Mouse (Mus musculus): ENCODE results near the gene Eya2.

Eya2 gene

GRCm38 (mm10) chr2:165653001-165653921 is 58.4 kb downstream of the Eya2 start:
- no peak for DNase-seq

DNA sequence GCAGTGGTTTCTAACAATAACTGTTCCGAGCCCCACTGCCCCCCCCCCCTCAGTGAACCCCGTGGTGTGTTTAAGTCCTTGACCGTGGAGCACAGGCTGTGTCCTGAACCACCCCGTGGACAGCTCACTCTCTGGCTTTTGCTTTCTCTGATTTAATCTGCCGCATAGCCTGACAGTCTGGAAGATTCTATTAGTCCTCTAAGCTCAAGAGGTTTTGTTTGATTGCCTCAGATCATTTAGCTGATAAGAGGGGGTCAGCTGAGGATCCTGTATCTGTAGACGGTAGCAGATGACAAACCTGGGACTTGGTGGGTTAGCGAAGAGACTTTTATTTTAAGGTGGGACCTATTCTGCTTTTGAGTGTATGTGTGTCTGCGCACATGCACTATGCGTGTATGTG is 59.3 kb downstream of the Eya2 start:
- no peak for DNase-seq

- DNase-seq: no peak
Observed at GRCm38 (mm10) chr2:165654696-165655491, 60.1 kb downstream of the Eya2 start.

DNA sequence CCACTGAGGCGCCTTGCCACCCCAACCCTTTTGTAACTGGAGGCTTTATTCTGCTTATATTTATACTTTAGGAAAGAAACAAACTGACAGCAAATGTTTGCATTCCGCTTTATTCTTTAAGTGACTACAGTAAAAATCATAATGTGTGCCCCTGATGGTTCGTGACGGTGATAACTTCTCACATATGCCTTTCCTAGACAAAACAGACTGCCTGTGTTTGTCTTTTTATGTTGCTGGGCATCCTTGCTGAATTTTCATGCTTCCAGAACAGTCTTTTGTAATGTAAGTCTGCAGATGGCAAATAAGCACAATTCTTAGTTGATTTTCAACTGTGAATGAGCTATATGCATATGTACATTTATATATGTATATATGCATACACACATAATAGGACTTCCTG is 61.7 kb downstream of the Eya2 start:
- no peak for DNase-seq

DNA sequence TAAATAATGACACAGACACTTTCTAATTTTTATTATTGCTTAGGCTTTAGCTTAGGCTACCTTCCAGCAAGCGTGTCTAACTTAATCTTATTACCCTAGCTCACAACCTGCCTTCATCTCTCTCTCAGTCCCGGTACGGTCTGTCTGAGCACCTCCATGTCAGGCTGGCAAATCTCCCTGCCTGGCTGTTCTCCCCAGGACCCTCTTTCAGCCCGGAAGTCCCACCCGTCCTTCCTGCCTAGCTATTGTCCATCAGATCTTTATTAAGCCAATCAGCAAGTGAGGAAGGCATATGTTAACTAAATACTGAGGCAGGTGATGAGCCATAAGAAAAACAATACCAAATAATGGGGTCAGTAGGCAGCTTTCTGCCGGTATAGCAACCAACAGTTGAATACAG is 62.1 kb downstream of the Eya2 start:
- no peak for DNase-seq

DNA sequence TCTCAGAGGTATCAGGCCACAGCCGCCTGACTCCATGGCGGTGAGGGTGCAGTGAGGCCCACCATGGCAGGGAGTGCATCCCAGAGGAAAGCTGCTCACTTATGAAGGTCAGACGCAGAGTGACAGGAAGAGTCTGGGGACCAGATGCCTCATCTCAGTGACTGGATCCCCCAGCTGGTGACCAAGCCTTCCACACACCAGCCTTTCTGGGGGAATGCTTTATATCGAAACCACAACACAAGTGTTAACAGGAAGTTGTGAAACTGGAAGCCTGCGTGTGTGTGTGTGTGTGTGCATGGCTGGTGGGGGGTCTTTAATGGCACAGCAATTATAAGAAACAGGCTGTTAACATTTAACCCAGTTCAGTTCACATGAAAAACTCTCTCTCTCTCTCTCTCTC is 64.7 kb downstream of the Eya2 start:
- no peak for DNase-seq

- no peak for DNase-seq
Observed at GRCm38 (mm10) chr2:165663266-165663665, 68.4 kb downstream of the Eya2 start.

DNA sequence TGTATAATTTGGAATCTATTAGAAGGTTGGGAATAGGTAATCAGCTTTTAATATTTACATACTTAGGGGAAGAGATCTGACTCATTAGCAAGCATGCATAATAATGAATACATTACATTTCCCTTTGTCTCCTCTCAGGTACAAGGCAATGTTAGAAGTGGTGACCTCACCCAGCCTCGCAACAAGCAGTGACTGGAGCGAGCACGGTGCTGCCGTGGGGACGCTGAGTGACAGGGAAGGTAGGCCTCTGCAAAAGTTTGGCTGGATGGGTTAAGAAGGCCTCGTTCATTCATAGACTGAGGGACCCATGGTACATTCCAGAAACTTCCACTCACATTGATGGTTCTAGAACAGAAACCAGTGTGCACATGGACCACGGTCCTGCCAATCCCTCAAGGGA is 69.8 kb downstream of the Eya2 start:
- DNase-seq: no peak

GRCm38 (mm10) chr2:165665176-165665575 is 70.3 kb downstream of the Eya2 start:
- no peak for DNase-seq

DNA sequence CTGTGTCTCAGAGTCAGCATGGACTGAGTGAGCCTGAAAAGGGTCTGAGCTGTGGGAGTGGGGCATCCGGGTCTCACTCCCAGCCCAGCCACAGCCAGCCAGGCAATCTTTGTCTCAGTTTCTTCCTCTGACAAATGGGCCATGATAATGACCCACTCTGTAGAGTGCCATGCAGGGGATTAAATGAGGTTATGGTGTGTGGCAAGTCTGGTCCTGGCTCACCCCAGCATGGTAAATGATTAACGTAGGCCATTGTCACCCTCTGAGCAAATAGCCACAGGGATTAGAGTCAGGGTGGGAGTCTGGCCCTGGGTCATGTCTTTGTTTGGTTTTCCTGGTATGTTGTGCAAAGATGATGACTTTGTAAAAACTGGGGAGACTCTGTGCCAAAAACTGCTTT is 72.3 kb downstream of the Eya2 start:
- DNase-seq: no peak

GRCm38 (mm10) chr2:165682719-165683118 is 87.9 kb downstream of the Eya2 start:
- DNase-seq: no peak

GRCm38 (mm10) chr2:165687516-165687915 is 92.7 kb downstream of the Eya2 start:
- DNase-seq: no peak

DNA sequence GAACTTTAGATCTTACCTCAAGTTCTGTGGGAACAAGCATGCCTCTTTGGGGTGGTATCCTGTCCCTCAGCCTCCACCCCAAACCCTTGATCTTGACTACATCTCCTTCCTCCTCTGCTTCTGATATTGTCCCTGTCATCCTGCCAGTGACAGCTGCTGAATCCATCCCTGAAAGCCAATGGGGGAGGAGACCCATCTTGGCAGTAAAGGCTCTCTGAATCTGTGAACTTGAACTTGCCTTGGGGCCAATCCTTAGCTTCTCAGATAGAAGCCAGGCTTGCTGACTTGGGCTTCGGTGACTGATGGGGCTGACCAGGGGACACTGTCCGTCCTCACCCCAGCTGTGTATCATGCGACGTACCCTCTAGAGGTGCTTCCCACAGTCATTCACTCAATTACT is 94.1 kb downstream of the Eya2 start:
- no peak for DNase-seq

- no peak for DNase-seq
Observed at GRCm38 (mm10) chr2:165691016-165691415, 96.2 kb downstream of the Eya2 start.

- DNase-seq: no peak
Observed at GRCm38 (mm10) chr2:165692944-165693660, 98.3 kb downstream of the Eya2 start.

GRCm38 (mm10) chr2:165694767-165695166 is 99.9 kb downstream of the Eya2 start:
- DNase-seq: no peak

GRCm38 (mm10) chr2:165700252-165700908 is 105.5 kb downstream of the Eya2 start:
- DNase-seq: no peak

- no peak for DNase-seq
Observed at GRCm38 (mm10) chr2:165703033-165703805, 108.4 kb downstream of the Eya2 start.

DNA sequence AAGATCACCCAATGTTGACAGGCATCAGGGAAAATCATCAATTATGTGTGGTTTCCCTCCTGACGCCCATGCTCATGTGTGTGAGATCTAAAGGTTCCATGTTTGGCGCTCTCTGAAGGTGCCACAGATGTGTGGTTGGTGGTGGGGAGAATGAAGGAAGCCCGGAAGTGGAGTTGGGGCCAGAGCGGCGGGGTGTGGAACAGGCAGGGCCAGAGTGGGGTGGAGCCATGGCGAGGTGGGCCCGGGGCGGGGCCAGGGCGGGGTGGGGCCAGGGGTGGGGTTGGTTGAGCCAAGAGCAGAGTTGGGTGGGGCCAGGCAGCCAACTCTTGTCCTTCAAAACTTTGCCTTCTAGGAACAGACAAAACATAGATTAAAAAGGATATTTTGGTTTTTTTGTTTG is 113.4 kb downstream of the Eya2 start:
- DNase-seq: no peak

GRCm38 (mm10) chr2:165716688-165717087 is 121.9 kb downstream of the Eya2 start:
- peak; percentile 22 for DNase-seq

- DNase-seq: no peak
Observed at GRCm38 (mm10) chr2:165717182-165718176, 122.6 kb downstream of the Eya2 start.
